Mouse (Mus musculus): ENCODE results near the gene A2m.
A peak's percentile ranks its signal among the peaks of the same experiment; 100 is the strongest.

GRCm38 (mm10) chr6:121611796-121612195, 23.4 kb upstream of the A2m start:
- TF ChIP-seq CTCF (IDR thresholded peaks at IDR 0.05; ENCODE audit: low read depth, low read length) (peak; percentile 27; the same call in 1 of the 2 replicates), POLR2A (IDR thresholded peaks at IDR 0.05; ENCODE audit: extremely low read depth, insufficient read depth, low read length) (no peak)
